Mouse (Mus musculus): Measurements from ENCODE around the gene Sergef.

- TF ChIP-seq POLR2A (IDR thresholded peaks at IDR 0.05; ENCODE audit: borderline replicate concordance, insufficient read depth, low read length) (no peak), CTCF (IDR thresholded peaks at IDR 0.05; ENCODE audit: borderline replicate concordance, insufficient read depth, low read depth, low read length) (peak; percentile 30; the same call in 1 of the 2 replicates)
Observed at GRCm38 (mm10) chr7:46563801-46564200, 75.8 kb downstream of the Sergef start.
